Mouse (Mus musculus) testis, adult 2 months (tissue): Measurements from ENCODE around the gene Phox2a.

ENCODE experiments used
- CTCF ChIP-seq: fragments of 200-500 bp; IDR thresholded peaks from 2 replicates; pipeline ENCODE4 v1.5.1; 2012; ENCODE audit warnings: low read depth, mild to moderate bottlenecking, inconsistent platforms, low read length, moderate library complexity; ENCODE audit not compliant: control insufficient read depth, insufficient read depth, insufficient replicate concordance
- POLR2A ChIP-seq: fragments of 200-500 bp; IDR thresholded peaks from 2 replicates; pipeline ENCODE4 v1.6.1; 2012; ENCODE audit warnings: low read depth, mild to moderate bottlenecking, inconsistent platforms, low read length, moderate library complexity; ENCODE audit not compliant: control insufficient read depth

- TF ChIP-seq CTCF (no peak), POLR2A (no peak)
Observed at GRCm38 (mm10) chr7:101858362-101858761, 40.2 kb downstream of the Phox2a start.
